Mouse (Mus musculus) spleen, adult 2 months (tissue): ENCODE results near the gene Ppp6r2.

ENCODE experiments used
- CTCF ChIP-seq: fragments of 200-500 bp; IDR thresholded peaks from 2 replicates; pipeline ENCODE4 v1.5.1; 2011; ENCODE audit warnings: mild to moderate bottlenecking, inconsistent platforms; ENCODE audit not compliant: insufficient read depth, insufficient read length, insufficient replicate concordance; ENCODE audit errors: extremely low read depth
- POLR2A ChIP-seq: fragments of 200-500 bp; IDR thresholded peaks from 2 replicates; pipeline ENCODE4 v1.6.1; 2011; ENCODE audit warnings: low read depth, low read length, inconsistent platforms

GRCm38 (mm10) chr15:89305966-89306365, 94.6 kb downstream of the Ppp6r2 start:
- TF ChIP-seq POLR2A = no peak
- TF ChIP-seq CTCF = no peak
